In the genomic region with DNA sequence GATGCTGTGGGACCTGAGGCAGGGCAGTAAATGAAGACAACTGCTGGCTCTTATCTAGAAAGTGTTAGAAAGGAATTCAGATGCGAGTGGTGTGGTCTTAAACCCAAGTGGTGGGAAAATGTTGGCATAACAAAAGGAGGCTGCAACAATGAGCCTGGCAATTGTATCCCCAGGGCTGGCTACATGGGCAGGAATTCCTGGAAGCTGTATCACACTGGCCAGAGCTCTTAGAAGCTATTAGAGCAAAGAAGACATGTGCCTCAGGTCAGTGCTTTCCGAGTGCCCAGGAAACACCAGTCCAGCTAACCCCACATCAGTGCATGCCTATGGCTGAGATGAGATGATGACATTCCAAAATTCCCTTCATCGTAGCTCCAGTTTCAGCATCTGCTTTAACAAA, we compare ENCODE assay signal across 17 mouse cellular contexts. TPM values are rescaled to one million over a fixed set of nuclear protein-coding genes. Genes with fewer than 3 reads are reported as not detected.
"Had no signal": no experiment of that assay in that cellular context is flagged by ENCODE, and none has a peak within 500 bp of the region (broad histone marks: within the 10 kb centered on the region; RNA-seq: fewer than 3 reads in every experiment).

No protein-coding gene starts in this region.

- H3K36me3 ChIP-seq: neural tube, embryonic 15.5 days; stomach, embryonic 15.5 days had no signal

- DNase-seq: retina, postnatal 1 day; right cerebral cortex, adult 18-20 months; right cerebral cortex, postnatal 14 days; right cerebral cortex, postnatal 25 days; right cerebral cortex, postnatal 4 days; spleen, adult 18-20 months; thymus, adult 18-20 months; thymus, adult 2 months; thymus, postnatal 14 days; thymus, postnatal 25 days; thymus, postnatal 36 days; thymus, postnatal 4 days had no signal

- H3K9ac ChIP-seq: neural tube, embryonic 15.5 days; stomach, embryonic 15.5 days had no signal

- H3K4me3 ChIP-seq: neural tube, embryonic 15.5 days; stomach, embryonic 15.5 days had no signal

- H3K4me2 ChIP-seq: neural tube, embryonic 15.5 days; stomach, embryonic 15.5 days had no signal

- H3K27ac ChIP-seq: neural tube, embryonic 15.5 days; stomach, embryonic 15.5 days; stomach, postnatal 0 days had no signal

- H3K4me1 ChIP-seq: neural tube, embryonic 15.5 days had no signal

- H3K27me3 ChIP-seq: neural tube, embryonic 15.5 days; stomach, embryonic 15.5 days had no signal

- H3K9me3 ChIP-seq: neural tube, embryonic 15.5 days; stomach, embryonic 15.5 days had no signal

RNA-seq across cellular contexts. Expression of gene Adamts16, which starts 42.3 kb away (rescaled TPM):
- total RNA-seq: neutrophil, adult 5-6 weeks had no signal
- polyA plus RNA-seq: small intestine, adult 2 months had no signal
